Mouse (Mus musculus) cerebellum, adult (tissue): ENCODE data around the gene Ccr9.
"Not testable (repeated sequence)": the region's sequence is repeated elsewhere in the genome, so short reads cannot be mapped to it uniquely, and the experiment has no call there.

Source experiments
- ATAC-seq: cut with Nextera tagmentation; 2 replicates; pipeline ENCODE4 v1.9.2; 2017; ENCODE audit warnings: mild to moderate bottlenecking, moderate library complexity, mixed read lengths; ENCODE audit not compliant: insufficient number of reproducible peaks, low FRiP score, low TSS enrichment

Gene Ccr9

DNA sequence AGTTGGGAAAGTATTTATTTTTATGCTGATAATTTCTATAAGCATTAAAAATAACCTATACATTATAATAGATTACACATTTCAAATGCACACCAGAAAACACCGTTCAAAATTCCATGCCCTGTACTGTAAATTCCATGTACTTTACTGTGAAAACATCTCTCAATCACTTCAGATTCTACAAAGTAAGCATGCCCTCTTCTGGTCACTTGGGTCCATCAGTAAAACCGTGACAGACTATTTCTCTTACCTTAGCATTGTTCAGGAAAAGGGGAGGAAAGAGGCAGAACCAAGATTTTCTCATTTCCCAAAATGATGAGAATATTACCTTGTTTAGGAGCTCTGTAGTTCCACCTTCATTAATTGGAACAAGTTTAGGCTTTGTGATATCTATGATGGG lies 31.0 kb downstream of the Ccr9 start:
- ATAC-seq = no peak

DNA sequence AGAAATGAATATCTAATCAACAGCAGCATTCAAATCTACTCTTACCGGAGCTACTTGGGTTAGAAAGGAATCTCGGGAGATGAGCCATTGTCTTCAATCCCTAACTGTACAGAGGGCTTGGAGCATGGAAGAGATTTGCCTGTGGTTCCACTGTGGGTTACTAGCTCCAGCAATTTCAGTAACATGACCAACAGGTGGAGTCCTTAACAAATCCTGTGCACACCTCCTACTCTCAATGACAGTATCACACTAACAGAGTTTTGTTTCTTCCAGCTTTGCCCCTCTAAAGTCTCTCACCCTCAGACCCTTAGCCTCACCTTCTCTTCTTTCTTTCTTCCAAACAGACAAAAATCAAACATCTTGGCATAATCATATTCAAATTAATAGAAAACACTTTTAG lies 34.9 kb downstream of the Ccr9 start:
- ATAC-seq = no peak

GRCm38 (mm10) chr9:123716301-123716700 lies 38.1 kb downstream of the Ccr9 start:
- no peak for ATAC-seq

GRCm38 (mm10) chr9:123717186-123718008 lies 39.2 kb downstream of the Ccr9 start, which contains the start of gene Lztfl1:
Gene Lztfl1 (minus strand): TSS chr9:123717697.
- ATAC-seq = peak; percentile 99

DNA sequence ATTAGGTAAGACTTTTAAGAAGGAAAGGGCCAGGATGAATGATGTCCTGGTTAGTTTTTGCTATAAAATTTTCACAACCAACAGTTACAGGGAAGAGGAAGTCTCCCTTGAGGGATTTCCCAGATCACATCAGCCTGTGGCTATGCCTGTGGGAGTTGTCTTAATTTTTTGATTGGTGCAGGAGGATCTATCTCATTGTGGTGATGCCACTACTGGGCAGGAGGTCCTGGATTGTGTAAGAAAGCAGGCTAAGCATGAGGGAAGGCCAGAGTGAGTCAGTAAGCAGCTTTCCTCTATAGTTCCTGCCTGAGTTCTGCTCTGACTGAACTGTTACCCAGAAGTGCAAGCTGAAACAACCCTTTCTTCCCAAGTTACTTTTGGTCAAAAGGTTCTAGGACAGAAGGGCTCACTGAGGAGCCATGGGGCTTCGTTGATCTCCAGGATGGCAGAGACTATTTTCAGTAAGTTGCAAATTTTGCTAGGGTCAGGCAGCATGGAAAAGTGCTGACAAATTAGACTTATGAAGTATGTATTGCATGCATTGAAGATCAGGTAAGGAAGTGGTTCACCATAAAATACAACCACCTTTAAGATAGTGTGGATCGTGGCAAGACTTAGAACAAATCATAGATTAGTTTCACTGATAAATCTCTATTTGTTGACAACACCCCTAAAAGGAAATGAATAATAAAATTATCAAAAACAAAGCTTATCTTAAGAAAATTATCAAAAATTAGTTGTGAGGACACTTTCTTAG lies 44.7 kb downstream of the Ccr9 start:
- ATAC-seq = no peak

DNA sequence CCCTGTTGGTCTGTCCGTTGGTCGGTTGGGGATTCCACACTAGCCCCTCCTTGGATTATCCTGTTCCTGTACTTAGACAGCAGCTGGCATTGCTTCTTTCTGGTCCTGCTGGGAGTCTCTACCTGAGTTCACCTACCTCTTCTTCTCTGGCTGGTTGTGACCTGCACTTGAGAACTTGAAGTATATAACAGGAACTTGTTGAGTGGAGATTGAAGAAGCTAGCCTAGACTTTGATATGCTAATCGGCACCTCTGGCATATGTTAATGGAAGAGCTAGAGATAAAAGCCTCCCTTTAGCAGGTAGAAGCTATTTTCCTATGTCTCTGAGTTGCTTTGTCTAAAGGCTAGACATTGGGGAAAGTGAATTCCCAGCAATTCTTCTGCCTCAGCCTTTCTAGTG lies 53.0 kb downstream of the Ccr9 start:
- ATAC-seq = no peak

DNA sequence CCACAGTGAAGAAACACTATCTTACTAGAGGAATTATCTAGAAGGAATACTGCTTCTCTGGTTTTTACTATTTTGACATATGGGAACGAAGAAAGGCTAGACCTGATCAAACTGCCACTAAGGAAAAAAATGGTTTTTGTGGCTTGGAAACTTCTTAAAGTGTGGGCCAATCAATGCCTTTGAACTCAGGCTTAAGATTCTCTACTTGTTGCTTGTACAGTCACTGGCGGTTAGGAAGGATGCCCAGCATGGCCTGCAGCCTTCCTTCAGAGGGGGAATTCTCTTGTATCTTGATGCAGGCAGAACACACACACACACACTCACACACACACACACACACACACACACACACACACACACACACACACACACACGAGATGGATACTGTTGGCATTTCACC lies 55.9 kb downstream of the Ccr9 start:
- ATAC-seq = no peak

- ATAC-seq = no peak
These were observed 62.6 kb downstream of the Ccr9 start for GRCm38 (mm10) chr9:123740799-123741198.

- not testable (repeated sequence) for ATAC-seq
These were observed 71.4 kb downstream of the Ccr9 start for GRCm38 (mm10) chr9:123749687-123750086.

- ATAC-seq = no peak
These were observed 76.1 kb downstream of the Ccr9 start for GRCm38 (mm10) chr9:123754333-123754732.

GRCm38 (mm10) chr9:123756752-123757151 lies 78.5 kb downstream of the Ccr9 start:
- ATAC-seq = no peak

GRCm38 (mm10) chr9:123757326-123757725 lies 79.1 kb downstream of the Ccr9 start:
- no peak for ATAC-seq

DNA sequence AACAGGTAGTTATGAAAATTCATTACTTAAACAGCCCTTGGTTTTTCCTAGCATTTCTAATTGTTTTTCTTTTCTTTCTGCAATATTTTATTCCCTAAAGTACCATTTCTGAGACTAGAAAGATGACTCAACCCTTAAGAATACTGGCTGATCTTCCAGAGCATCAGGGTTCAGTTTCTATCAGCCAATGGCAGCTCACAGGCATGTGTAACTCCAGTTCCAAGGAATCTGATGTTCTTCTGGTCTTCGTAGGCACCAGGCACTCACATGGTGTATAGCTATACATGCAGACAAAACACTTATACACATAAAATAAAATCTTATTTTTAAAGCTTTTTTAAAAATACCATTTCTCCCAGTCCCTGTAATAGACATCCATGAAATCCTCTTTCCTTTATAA lies 79.9 kb downstream of the Ccr9 start:
- no peak for ATAC-seq

GRCm38 (mm10) chr9:123758645-123759044 lies 80.4 kb downstream of the Ccr9 start:
- ATAC-seq = no peak

DNA sequence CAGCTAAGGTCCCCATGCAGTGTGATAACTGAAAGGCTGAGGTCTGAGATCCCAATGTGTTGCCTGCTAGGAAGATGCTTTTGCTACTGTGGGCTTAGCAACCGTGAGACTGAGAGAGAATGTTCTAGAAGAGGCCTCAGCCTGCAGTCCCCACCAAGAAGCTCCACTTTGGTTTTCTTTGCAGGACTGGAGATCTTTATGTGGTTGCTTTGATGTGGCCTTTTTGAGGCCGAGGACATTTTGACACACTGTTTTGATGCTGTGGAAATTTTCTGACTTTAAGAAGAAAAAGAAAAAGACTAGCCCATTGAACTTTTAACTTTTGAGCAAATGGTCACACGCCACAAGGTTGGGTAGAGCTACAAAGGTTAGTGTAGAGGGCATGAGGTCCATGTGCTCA lies 82.6 kb downstream of the Ccr9 start:
- no peak for ATAC-seq

DNA sequence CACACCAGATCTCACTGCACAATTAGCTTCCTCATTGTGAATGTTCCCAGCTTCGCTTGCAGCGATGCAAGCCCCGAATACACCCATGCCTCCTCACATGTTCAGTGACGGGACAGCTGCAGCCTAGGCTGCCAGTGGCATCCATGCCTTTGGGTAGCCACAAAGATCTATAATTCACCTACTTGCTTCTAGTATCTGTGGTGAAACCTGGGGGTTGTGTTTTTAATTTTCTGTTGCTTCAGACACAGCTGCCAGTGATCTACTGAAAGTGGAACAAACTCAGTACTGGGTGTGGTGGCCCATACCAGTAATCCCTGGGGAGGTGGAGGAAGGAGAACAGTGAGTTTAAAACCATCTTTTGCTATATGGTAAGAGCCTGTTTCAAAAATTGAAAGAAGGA lies 84.6 kb downstream of the Ccr9 start:
- ATAC-seq = no peak

GRCm38 (mm10) chr9:123763771-123764170 lies 85.5 kb downstream of the Ccr9 start:
- no peak for ATAC-seq

GRCm38 (mm10) chr9:123766996-123767395 lies 88.8 kb downstream of the Ccr9 start:
- ATAC-seq = no peak

DNA sequence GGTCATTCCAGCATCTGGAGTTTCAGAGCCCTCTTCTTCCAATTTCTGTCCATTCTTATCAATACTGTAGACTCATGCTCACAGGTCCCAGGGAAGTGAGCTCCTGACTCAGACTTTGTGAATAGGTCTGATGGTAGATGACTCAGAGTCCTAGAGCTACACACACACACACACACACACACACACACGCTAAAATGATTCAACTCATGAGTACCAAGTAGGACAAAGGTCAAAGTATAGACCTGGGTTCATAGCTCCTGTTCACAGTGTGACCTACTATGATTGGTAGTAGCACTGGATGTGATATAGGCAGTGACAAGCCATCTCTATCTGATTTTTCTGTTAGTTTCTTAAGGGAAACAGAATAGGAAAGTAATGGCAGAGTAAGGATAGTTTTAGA lies 90.2 kb downstream of the Ccr9 start:
- no peak for ATAC-seq

DNA sequence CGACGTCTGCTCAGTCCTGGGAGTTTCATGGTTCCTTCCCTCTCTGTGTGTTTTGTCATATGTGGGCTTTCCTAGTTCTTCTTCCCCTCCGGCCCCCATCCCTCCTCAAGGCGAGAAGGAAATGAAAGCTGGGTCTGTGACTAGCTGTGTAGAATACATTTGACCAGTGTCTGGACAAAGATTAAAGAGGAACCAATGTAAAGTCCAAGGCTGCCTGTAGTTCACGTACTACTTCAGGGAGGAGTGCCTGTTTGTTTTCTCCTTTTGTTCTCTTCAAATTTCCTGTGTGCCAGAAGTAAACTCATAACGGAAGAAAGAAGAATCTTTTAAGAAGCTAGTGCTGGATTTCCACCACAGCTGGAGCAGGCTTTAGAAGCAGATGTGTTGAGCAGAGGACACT lies 91.3 kb downstream of the Ccr9 start:
- ATAC-seq = no peak

- not testable (repeated sequence) for ATAC-seq
These were observed 95.1 kb downstream of the Ccr9 start for GRCm38 (mm10) chr9:123773299-123773698.
